Mouse (Mus musculus) cerebellum, adult 2 months (tissue): ENCODE measurements around the gene Il4ra.

Experiments
- CTCF ChIP-seq: fragments of 200-500 bp; IDR thresholded peaks from 2 replicates; pipeline ENCODE4 v1.5.1; 2011; ENCODE audit warnings: low read depth, mild to moderate bottlenecking, control low read depth, low read length, moderate library complexity, borderline replicate concordance; ENCODE audit not compliant: insufficient read depth
- POLR2A ChIP-seq: fragments of 200-500 bp; IDR thresholded peaks from 2 replicates; pipeline ENCODE4 v1.6.1; 2011; ENCODE audit warnings: low read length, control low read depth, borderline replicate concordance; ENCODE audit not compliant: insufficient read depth

GRCm38 (mm10) chr7:125561085-125561690, 9.3 kb downstream of the Il4ra start:
- TF ChIP-seq CTCF (no peak), POLR2A (no peak)
